Mouse (Mus musculus) heart, postnatal 36 days (tissue): ENCODE measurements around the gene Ddx3x. TPM values are rescaled to one million over a fixed set of nuclear protein-coding genes. Genes with fewer than 3 reads are reported as not detected.
"Not testable (repeated sequence)": the region's sequence is repeated elsewhere in the genome, so short reads cannot be mapped to it uniquely, and the experiment has no call there.

Experiments
- DNase-seq, 2 experiments: peaks; one replicate each; pipeline ENCODE4 v3.0.0; 2021 to 2022
- intact Hi-C: fragments of 180-260 bp; cut with DNase I; formaldehyde crosslinking; loops from one replicate; pipeline ENCODE4 v1.15.1; 2025
- total RNA-seq, 2 experiments: library from RNA; stranded (reverse); gene quantifications; 2 replicates each; pipeline ENCODE4 v1.2.3; 2021

The Ddx3x gene
- total RNA-seq, 2 experiments from 2014 or later, result 112 to 209 TPM

DNA sequence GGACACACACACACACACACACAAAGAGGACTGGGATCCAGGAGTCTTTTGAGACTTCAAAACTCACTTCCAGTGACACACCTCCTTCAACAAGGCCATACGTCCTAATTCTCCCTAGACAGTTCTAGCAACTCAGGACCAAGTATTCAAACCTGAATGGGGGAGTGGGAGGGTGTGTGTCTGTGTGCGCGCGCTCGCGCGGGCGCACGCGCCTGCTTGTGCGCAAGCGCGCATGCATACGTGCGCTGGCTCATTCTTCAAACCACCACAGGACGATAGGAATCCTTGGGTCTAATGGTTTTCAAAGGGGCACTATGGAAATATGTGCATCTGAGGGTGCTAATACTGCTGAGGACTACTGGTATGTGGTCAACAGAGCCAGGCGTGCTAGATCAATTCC, 1.8 kb upstream of the Ddx3x start:
- no peak for DNase-seq
- intact Hi-C loops, result no loop called here

- DNase-seq, result no peak
- intact Hi-C loops, result loop anchor here (1.0 to 10.0 kb wide), 6 partner anchors 37 to 515 kb away; partner anchors contain the start of gene Med14
These were observed 747 bp upstream of the Ddx3x start for GRCm38 (mm10) chrX:13280037-13280408.

- peak; percentile 49 to 85 for DNase-seq
- intact Hi-C loops, result loop anchor here (2.0 to 10.0 kb wide), 5 partner anchors 39 to 517 kb away; partner anchors contain the start of gene Med14
These were observed 739 bp downstream of the Ddx3x start for GRCm38 (mm10) chrX:13281329-13282088.

- no peak for DNase-seq
- intact Hi-C loops, result loop anchor here (5.0 to 10.0 kb wide), 2 partner anchors 375 to 517 kb away; partner anchors contain the start of gene Med14
These were observed 1.5 kb downstream of the Ddx3x start for GRCm38 (mm10) chrX:13282089-13282850.

- DNase-seq, result no peak
- intact Hi-C loops, result loop anchor here (5.0 to 10.0 kb wide), 2 partner anchors 138 to 521 kb away; partner anchors contain the start of gene Med14
These were observed 5.0 kb downstream of the Ddx3x start for GRCm38 (mm10) chrX:13285772-13286171.

GRCm38 (mm10) chrX:13294505-13295228, 13.9 kb downstream of the Ddx3x start:
- no peak for DNase-seq
- intact Hi-C loops, result no loop called here

DNA sequence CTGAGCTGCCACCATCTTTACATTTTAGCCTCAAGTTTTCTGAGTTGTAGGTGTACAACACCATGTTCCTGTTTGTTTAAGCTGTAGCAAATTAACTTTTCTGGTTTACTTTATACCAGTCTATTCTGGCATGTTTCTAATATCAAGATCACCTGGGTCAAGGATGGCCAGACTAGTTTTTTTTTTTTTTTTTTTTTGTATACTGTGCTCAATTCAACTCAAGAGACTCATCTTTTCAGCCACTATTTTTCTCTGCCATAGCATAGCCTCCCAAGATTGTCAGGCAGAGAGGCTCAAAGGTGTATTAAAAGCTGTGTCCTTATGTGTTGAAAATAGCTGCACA, 14.4 kb downstream of the Ddx3x start:
- no peak for DNase-seq
- intact Hi-C loops, result no loop called here

DNA sequence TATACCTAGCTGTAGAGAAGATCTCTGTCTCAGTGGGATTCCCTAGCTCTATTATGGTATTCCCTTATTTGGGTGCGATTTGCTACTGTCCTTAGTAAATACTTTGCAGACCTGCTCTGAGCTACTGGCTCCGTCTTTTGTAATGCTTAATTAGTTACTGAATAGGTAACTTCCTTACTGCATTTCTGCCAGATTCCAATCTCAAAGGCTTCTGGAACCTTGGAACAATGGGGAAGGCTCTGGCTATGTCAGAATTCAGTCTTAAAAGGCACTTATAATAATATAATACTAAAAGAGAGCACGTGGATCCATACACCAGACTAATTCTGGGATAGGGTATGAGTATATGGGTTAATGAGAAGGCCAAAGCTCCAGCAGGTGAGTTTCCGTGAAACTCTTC, 15.5 kb downstream of the Ddx3x start:
- intact Hi-C loops, DNase-seq: not testable (repeated sequence)

GRCm38 (mm10) chrX:13306190-13306589, 25.4 kb downstream of the Ddx3x start:
- intact Hi-C loops, result no loop called here
- no peak for DNase-seq

- no peak for DNase-seq
- intact Hi-C loops, result no loop called here
These were observed 30.6 kb downstream of the Ddx3x start for GRCm38 (mm10) chrX:13311396-13311795.

DNA sequence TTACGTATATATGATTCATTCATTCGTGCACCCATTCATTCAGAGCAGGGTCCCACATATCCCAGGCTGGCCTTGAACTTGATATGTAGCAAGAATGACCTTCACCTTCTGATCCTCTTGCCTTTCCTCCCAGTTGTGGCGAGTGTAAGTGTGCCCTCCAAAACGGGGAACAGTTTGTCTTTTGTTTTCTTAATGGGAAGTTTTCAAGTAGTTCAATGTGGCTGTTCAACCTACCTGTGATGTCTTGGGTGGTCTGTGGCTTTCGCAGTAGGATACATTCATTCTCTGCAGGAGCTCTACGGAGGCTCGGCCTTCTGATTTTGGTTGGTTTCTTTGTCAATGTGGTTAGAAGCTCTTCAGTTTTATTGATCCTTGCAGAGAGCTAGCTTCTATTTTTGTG, 48.8 kb downstream of the Ddx3x start:
- no peak for DNase-seq
- intact Hi-C loops, result no loop called here

Other genes with a start within 250 kb of the Ddx3x start
- 100 to 1,000 TPM; 153 to 174 TPM for gene Usp9x, start 209.5 kb upstream of the Ddx3x start, total RNA-seq
- under 1 TPM; 0.08 to 0.16 TPM for gene Nyx, start 185.1 kb downstream of the Ddx3x start, total RNA-seq